Mouse (Mus musculus) retina, embryonic 14.5 days (tissue): ENCODE data around the gene Pgbd5.

ENCODE experiments used
- DNase-seq: peaks from one replicate; pipeline ENCODE4 v3.0.0-alpha.2; 2015; ENCODE audit warnings: low spot score

The Pgbd5 gene

GRCm38 (mm10) chr8:124343991-124344390, 95.5 kb downstream of the Pgbd5 start:
- no peak for DNase-seq

GRCm38 (mm10) chr8:124343151-124343550, 96.3 kb downstream of the Pgbd5 start:
- DNase-seq = no peak

DNA sequence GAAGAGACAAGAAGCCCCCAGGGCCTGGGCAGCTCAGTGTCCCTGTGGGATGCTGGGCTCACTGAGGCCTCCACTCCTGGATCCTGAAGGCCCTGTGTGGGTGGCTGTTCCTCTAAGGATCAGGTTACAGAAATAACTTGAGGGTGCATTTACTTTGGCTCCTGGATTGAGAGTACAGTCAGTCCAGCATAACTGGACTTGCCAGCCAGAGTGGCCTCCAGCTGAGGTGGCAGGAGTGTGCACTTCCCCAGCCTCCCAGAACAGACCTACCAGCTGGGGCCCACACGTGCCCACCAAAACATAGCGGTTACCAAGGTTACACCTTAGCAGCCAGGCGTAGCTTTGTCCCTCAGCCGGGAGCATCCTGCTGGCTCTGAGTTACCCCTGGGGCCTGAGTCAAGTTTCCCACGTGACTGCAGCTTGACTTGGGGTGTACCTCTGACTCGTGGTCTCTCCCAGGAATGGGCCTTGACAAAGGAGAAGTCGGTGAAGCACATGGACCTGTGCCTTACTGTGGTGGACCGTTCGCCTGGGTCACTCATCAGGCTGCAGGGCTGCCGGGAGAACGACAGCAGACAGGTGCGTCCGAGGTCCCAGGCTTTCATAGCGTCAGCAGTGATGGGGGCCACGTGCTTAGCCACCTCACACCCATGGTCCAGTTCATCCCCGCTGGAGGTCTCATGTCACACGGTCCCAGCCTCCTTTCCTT, 98.9 kb downstream of the Pgbd5 start:
- DNase-seq = peak; percentile 42

- no peak for DNase-seq
Measured at GRCm38 (mm10) chr8:124339742-124340141, 99.7 kb downstream of the Pgbd5 start.

- DNase-seq = no peak
Measured at GRCm38 (mm10) chr8:124336302-124336701, 103.2 kb downstream of the Pgbd5 start.

DNA sequence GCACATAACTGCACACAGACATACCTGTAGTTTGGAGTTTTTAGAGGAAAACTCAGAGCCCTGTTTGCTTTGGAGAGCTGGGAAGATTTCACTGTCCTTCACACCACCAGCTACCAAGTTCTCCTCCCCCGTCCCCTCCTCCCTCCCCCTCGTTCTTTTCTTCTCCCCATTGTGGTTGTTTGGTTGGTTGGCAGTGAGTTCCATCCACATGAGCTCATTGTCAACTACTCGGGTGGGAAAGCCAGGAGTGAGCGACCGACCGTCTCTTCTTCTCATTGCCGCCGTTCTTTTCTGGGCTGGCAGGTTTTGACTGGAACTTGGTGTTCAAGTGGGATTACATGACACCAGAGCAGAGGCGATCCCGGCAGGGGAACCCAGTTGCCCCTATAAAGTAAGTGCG, 107.8 kb downstream of the Pgbd5 start:
- DNase-seq = no peak

DNA sequence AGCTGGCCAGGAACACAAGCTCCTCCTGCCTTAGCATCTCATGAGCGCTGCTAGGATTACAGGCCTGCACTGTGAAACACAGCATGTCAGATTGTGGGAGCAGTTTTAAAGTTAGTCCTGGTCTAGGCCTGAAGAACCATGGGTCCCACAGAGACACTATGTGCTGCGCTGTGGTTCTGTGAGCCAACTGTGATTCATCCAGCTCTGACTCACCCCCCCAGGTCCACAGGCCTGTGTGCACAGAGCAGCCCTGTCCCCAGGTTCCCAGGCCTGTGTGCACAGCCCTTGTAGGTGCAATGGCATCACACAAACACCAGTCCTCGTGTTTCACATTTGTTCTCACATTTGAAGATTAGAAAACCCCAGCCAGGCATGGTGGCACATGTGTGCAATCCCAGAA, 108.4 kb downstream of the Pgbd5 start:
- DNase-seq = no peak

GRCm38 (mm10) chr8:124330433-124330832, 109.0 kb downstream of the Pgbd5 start:
- DNase-seq = no peak

DNA sequence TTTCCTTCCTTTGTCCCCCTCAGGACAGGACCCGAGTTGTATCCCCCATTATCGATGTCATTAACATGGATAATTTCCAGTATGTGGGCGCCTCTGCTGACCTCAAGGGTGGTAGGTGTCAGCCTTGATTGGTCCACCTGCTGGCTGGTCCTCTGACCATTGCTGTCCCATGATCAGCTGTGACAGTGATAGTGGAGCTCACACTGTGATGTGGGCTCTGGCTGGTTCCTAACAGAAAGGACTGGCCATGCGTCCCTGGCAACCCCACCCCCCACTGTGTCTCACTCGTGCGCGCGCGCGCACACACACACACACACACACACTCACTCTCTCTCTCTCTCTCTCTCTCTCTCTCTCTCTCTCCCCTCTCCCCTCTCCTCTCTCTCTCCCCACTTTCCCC, 109.8 kb downstream of the Pgbd5 start:
- DNase-seq = no peak

DNA sequence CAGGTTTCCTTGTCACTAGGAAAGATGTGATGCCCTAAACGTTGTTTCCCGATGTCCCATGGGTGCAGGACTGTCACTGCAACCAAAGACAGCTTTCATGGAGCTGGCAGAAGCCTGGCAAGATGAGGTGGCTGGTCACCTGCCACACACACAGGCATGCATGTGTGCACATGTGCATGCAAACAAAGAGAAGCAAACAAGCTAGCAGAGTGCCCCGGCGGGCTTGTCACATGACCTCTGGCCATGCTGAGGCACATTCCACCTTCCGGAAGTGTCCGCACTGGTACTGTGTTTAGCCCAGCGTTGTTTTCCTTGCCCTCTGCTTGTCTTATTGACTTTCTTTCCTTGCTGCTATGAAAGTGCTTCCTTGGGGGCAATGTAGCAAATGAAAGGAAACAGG, 111.2 kb downstream of the Pgbd5 start:
- DNase-seq = no peak

GRCm38 (mm10) chr8:124323356-124323755, 116.1 kb downstream of the Pgbd5 start:
- no peak for DNase-seq

GRCm38 (mm10) chr8:124321227-124321840, 118.1 kb downstream of the Pgbd5 start:
- peak; percentile 12 for DNase-seq

DNA sequence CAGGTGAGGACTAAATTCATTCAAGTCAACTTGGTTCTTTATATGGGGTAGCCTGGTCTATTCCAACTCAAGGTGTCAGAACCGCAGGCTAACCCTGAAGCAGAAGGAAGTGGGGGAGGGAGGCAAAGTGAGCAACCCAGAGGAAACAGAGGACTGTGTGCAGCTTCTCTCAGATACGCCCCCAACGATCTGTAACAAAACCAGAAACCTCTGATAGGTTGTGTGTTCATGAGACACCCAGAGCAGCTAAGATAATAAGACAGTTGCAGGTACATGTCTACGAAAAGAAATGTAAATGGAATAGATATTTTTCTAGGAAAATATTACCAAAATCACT, 120.2 kb downstream of the Pgbd5 start:
- no peak for DNase-seq
